Mouse (Mus musculus): ENCODE measurements around the gene Cct3. TPM values are rescaled to one million over a fixed set of nuclear protein-coding genes. Genes with fewer than 3 reads are reported as not detected.
A peak's percentile ranks its signal among the peaks of the same experiment; 100 is the strongest.
"Not testable (repeated sequence)": the region's sequence is repeated elsewhere in the genome, so short reads cannot be mapped to it uniquely, and the experiment has no call there.

Gene Cct3
- 63.5 and 81.0 TPM in 2 replicates for polyA plus RNA-seq (2011; ENCODE audit: insufficient read depth, insufficient read length, low replicate concordance, missing spikeins)

DNA sequence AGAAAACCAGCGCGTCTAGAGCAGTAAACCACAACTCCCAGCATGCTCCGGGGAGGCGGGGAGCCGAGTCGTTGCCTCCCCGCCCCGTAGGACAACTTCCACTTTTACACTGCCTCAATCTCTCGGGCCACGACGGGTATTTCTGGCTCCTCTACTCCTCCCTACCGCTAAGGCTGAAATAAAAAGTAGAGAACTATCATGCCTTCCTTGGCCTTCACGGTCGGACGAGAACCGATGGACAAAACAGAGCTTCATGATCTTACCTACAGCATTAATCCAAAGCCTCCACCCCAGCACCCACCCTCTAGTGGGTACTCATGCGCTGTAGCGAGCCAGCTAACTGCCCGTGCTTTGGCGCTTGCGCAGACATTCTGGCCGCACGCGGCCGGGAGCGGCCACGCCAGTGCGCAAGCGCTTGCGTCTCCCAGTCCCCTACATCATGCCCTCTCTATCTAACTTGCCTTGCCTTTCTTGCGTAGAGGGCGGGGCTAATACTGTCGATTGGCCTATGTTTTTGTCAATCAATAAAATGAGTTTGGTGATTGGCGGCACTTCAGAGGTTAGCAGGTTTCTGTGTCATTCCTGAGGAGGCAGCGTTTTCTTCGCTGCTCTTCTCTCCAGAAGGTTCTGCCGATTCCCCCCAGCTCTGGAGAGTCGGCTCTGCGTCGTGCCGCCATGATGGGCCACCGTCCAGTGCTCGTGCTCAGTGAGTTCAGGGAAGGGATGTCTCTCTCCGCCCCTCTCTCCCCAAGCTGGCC is at the start of gene Cct3, which contains the start of gene Tsacc:
Gene Cct3 (plus strand): TSS at position 556 of the 758 bp plus-strand sequence.
Gene Tsacc (minus strand): TSS at position 439 of the 758 bp plus-strand sequence.
- H3K27ac ChIP-seq (ENCODE audit: control insufficient read depth, insufficient read depth, low read depth, low read length, poor library complexity), result peak within 1 kb of the TSS; percentile 89
- no peak for TF ChIP-seq CTCF (IDR thresholded peaks at IDR 0.05; ENCODE audit: control insufficient read depth, insufficient read depth, low read length)
- TF ChIP-seq POLR2A (IDR thresholded peaks at IDR 0.05; ENCODE audit: borderline replicate concordance, control insufficient read depth, low read depth, low read length), result peak; percentile 55; the same call in 1 of the 2 replicates
- WGBS, result under 1% methylated on average over 44 of the region's 44 CpGs
- no peaks in the 10 kb centered on the region; the same call in none of the 2 replicates for H3K4me1 ChIP-seq (ENCODE audit: control insufficient read depth, insufficient read depth, low read length)
- peak within 1 kb of the TSS; percentile 97 for H3K4me3 ChIP-seq (replicated peaks; ENCODE audit: control insufficient read depth, low read depth, low read length)

DNA sequence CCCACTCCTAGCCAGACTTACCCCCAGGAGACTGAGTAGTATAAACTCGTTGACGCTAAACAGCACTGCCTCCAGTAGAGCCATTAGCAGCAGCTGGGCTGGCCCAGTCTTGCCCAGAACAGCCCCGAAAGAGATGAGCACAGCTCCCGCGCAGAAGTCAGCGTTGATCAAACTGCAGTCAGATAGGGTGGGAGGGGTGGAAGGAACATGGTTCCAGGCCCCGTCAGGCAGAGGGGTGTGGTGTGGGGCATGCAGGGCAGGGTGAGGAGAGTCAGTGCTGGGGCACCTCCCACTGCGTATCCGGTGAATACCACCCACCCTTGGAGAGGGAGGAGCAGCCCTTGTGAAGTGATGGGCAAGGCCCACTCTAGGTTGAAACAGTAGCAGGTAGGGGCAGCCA is 49.2 kb upstream of the Cct3 start:
- 77% methylated on average over 9 of the region's 9 CpGs for WGBS
- no peaks in the 10 kb centered on the region for H3K4me1 ChIP-seq (ENCODE audit: control insufficient read depth, insufficient read depth, low read length)
- no peak overlapping the region for H3K27ac ChIP-seq (ENCODE audit: control insufficient read depth, insufficient read depth, low read depth, low read length, poor library complexity)

DNA sequence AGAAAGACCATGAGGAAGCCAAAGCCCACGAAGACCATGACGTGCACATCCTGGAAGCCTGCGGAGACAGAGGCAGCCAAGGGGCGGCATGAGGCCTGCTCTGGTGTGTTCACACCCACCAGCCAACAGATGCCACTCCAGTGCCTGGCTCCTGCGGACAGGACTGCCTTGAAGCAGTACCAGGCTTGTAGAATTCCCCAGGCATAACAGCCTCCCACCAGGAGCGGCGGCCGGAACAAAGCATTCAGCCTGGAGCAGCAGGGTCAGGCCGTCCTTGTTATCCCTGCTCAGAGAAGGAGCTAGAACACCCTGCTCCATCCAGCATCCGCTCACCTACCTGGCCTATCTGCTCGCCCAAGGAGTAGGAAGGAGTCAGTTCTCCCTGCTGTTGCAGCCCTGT is 48.5 kb upstream of the Cct3 start:
- Histone ChIP-seq H3K4me1 (ENCODE audit: control insufficient read depth, insufficient read depth, low read length) (no peaks in the 10 kb centered on the region), H3K4me3 (replicated peaks; ENCODE audit: control insufficient read depth, low read depth, low read length) (no peak overlapping the region), H3K27ac (ENCODE audit: control insufficient read depth, insufficient read depth, low read depth, low read length, poor library complexity) (no peak overlapping the region)
- 76% methylated on average over 11 of the region's 11 CpGs for WGBS
- TF ChIP-seq CTCF (IDR thresholded peaks at IDR 0.05; ENCODE audit: control insufficient read depth, insufficient read depth, low read length), result no peak
- no peak for TF ChIP-seq POLR2A (IDR thresholded peaks at IDR 0.05; ENCODE audit: borderline replicate concordance, control insufficient read depth, low read depth, low read length)

More for the DNA sequence above, 49.2 kb upstream of the Cct3 start:
- no peak overlapping the region for H3K4me3 ChIP-seq (replicated peaks; ENCODE audit: control insufficient read depth, low read depth, low read length)
- TF ChIP-seq CTCF (IDR thresholded peaks at IDR 0.05; ENCODE audit: control insufficient read depth, insufficient read depth, low read length), result no peak
- no peak for TF ChIP-seq POLR2A (IDR thresholded peaks at IDR 0.05; ENCODE audit: borderline replicate concordance, control insufficient read depth, low read depth, low read length)

DNA sequence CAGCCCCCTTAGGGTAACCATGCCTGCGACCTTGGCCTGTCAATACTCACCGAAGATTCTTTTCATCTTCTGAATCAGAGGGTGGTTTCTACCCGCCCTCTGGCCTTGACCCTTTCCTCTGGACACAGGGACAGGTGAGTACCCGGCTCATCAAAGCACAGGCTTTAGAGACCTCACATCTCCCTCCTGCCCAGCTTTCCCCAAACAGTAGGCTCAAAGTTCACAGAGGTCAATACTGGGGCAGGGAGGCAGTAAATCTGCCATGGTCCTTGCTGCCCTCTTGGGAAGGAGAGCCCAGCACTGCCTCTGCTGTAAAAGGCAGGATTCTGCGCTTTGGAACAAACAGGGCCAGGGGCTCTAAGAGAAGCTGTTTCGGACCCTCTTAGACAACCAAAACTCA is 44.2 kb upstream of the Cct3 start:
- no peaks in the 10 kb centered on the region for H3K4me1 ChIP-seq (ENCODE audit: control insufficient read depth, insufficient read depth, low read length)
- H3K27ac ChIP-seq (ENCODE audit: control insufficient read depth, insufficient read depth, low read depth, low read length, poor library complexity), result no peak overlapping the region
- H3K4me3 ChIP-seq (replicated peaks; ENCODE audit: control insufficient read depth, low read depth, low read length), result no peak overlapping the region
- no peak for TF ChIP-seq CTCF (IDR thresholded peaks at IDR 0.05; ENCODE audit: control insufficient read depth, insufficient read depth, low read length)
- no peak for TF ChIP-seq POLR2A (IDR thresholded peaks at IDR 0.05; ENCODE audit: borderline replicate concordance, control insufficient read depth, low read depth, low read length)
- 78% methylated on average over 6 of the region's 6 CpGs for WGBS

DNA sequence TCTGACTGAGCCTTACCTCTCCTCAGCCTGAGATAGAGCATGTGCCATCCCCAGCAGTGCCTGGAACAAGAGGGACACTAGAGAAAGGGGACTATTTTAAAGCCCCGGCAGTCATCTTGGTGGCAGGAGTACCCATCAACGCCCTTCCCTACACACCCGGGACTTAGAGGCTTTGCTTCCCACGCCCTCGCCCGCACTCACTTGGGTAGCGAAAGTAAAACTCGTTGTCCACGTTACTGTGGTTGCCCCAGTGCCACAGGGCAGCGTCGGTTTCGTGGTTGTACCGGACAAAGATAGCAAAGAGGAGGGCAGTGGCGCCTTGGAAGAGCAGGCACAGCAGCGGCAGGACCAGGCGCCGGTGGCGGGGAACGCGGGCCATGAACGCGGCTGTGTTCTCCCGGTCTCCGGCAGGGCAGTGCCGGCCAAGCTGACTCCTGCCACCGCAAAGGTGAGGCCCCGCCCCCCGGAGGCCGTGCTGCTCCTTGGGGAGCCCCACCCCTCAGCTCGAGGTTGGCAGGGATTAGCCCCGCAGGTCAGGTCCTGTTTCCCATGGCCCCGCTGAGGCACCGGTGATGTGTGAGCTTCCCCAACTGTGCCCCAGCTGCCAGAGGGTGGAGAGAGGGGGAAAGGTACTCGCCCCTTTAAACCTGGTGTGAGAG is 42.5 kb upstream of the Cct3 start, which contains the start of gene Rhbg:
Gene Rhbg (minus strand): TSS at position 442 of the 659 bp plus-strand sequence.
- H3K4me1 ChIP-seq (ENCODE audit: control insufficient read depth, insufficient read depth, low read length), result no peaks in the 10 kb centered on the region
- under 1% methylated on average over 34 of the region's 34 CpGs for WGBS
- H3K4me3 ChIP-seq (replicated peaks; ENCODE audit: control insufficient read depth, low read depth, low read length), result peak within 1 kb of the TSS; percentile 61
- TF ChIP-seq CTCF (IDR thresholded peaks at IDR 0.05; ENCODE audit: control insufficient read depth, insufficient read depth, low read length) (no peak), POLR2A (IDR thresholded peaks at IDR 0.05; ENCODE audit: borderline replicate concordance, control insufficient read depth, low read depth, low read length) (no peak)
- H3K27ac ChIP-seq (ENCODE audit: control insufficient read depth, insufficient read depth, low read depth, low read length, poor library complexity), result no peak within 1 kb of the TSS

DNA sequence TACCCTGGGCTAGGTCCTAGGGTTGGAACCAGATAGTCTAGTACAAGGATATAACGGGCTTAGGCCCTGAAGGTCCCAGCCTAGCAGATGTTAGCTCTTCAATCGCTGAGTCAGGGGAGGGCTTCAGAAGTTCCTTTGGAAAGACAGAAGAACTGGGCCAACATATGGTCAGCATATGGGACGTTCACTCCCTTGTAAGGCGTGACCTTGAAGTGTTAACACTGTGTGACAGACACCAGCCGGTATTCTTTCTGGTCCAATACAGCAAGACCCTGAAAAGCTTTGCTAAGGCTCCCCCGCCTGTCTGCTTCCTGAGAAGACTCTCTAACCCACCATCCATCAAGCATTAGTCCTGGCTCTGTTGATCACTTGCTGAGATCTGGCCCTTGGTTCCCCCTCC is 41.0 kb upstream of the Cct3 start:
- WGBS, result 75% methylated on average over 6 of the region's 6 CpGs
- no peak for TF ChIP-seq POLR2A (IDR thresholded peaks at IDR 0.05; ENCODE audit: borderline replicate concordance, control insufficient read depth, low read depth, low read length)
- no peak for TF ChIP-seq CTCF (IDR thresholded peaks at IDR 0.05; ENCODE audit: control insufficient read depth, insufficient read depth, low read length)
- H3K27ac ChIP-seq (ENCODE audit: control insufficient read depth, insufficient read depth, low read depth, low read length, poor library complexity), result no peak overlapping the region
- H3K4me1 ChIP-seq (ENCODE audit: control insufficient read depth, insufficient read depth, low read length), result no peaks in the 10 kb centered on the region
- no peak overlapping the region for H3K4me3 ChIP-seq (replicated peaks; ENCODE audit: control insufficient read depth, low read depth, low read length)

DNA sequence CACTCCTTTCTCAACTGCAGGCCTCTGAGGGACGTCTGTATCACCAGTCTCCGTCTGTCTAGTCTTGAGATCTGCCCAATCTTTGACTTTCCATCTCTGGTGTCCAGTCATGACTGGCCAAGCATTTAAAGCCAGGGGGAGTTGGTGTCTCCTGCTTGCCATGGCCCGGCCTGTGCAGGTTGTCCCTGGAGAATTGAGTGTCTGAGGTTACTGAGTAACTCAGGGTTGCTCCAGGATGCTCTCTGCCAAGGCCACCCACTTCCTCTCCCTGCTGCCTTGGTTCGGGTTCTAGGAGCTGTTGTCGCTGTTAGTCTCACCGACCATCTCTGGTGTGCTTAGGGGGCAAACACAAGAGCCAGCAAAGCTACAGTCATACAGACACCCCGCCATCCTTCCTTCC is 40.5 kb upstream of the Cct3 start:
- WGBS, result 61% methylated on average over 7 of the region's 7 CpGs
- Histone ChIP-seq H3K4me3 (replicated peaks; ENCODE audit: control insufficient read depth, low read depth, low read length) (no peak overlapping the region), H3K27ac (ENCODE audit: control insufficient read depth, insufficient read depth, low read depth, low read length, poor library complexity) (no peak overlapping the region), H3K4me1 (ENCODE audit: control insufficient read depth, insufficient read depth, low read length) (no peaks in the 10 kb centered on the region)
- TF ChIP-seq POLR2A (IDR thresholded peaks at IDR 0.05; ENCODE audit: borderline replicate concordance, control insufficient read depth, low read depth, low read length), result no peak
- TF ChIP-seq CTCF (IDR thresholded peaks at IDR 0.05; ENCODE audit: control insufficient read depth, insufficient read depth, low read length), result no peak

DNA sequence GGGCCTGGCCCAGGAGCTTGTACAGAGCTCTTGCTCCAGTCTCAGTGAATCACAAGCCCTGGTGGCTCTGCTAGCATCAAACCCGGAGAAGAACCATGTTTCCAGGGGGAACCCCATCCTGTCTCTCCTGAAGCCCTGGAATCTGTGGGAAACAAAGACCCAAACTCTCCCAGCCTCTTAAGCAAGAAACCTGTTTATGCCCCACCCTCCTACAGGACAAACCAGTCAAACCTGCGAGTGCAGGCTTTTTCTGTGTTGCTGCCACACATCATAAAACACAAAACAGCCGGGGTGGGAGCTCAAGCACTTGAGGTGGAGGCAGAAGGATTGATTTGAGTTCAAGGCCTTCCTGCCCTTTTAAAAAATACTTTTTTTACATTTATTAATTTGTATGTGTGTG is 34.6 kb upstream of the Cct3 start:
- 63% methylated on average over 3 of the region's 3 CpGs for WGBS
- TF ChIP-seq POLR2A (IDR thresholded peaks at IDR 0.05; ENCODE audit: borderline replicate concordance, control insufficient read depth, low read depth, low read length) (no peak), CTCF (IDR thresholded peaks at IDR 0.05; ENCODE audit: control insufficient read depth, insufficient read depth, low read length) (no peak)

DNA sequence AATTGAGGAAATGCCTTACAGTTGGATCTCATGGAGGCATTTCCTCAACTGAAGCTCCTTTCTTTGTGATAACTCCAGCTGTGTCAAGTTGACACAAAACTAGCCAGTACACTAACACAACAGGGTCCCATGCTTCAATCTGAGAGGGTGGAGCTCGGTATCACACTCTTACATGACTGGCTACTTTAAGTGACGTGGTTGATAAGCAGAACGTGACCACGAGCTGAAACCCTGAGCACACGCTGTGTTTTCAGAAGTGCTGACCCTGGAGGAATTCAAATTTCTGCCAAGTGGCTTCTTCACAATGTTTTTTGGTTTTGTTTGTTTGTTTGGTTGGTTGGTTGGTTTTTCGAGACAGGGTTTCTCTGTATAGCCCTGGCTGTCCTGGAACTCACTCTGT is 28.9 kb upstream of the Cct3 start:
- WGBS, result 55% methylated on average over 6 of the region's 6 CpGs
- H3K27ac ChIP-seq (ENCODE audit: control insufficient read depth, insufficient read depth, low read depth, low read length, poor library complexity); H3K4me3 ChIP-seq (replicated peaks; ENCODE audit: control insufficient read depth, low read depth, low read length); H3K4me1 ChIP-seq (ENCODE audit: control insufficient read depth, insufficient read depth, low read length): not testable (repeated sequence)

More for the DNA sequence above, 34.6 kb upstream of the Cct3 start:
- no peaks in the 10 kb centered on the region for H3K4me1 ChIP-seq (ENCODE audit: control insufficient read depth, insufficient read depth, low read length)
- H3K4me3 ChIP-seq (replicated peaks; ENCODE audit: control insufficient read depth, low read depth, low read length), result no peak overlapping the region
- no peak overlapping the region for H3K27ac ChIP-seq (ENCODE audit: control insufficient read depth, insufficient read depth, low read depth, low read length, poor library complexity)

Measured in bone marrow, adult 2 months (tissue).